Mouse (Mus musculus) small intestine, adult 2 months (tissue): ENCODE data around the gene Fxyd1.

ENCODE experiments used
- CTCF ChIP-seq: fragments of 200-500 bp; IDR thresholded peaks from 2 replicates; pipeline ENCODE4 v1.5.1; 2012; ENCODE audit warnings: low read depth, mild to moderate bottlenecking, control low read depth, inconsistent platforms, low read length, moderate library complexity, mixed read lengths; ENCODE audit not compliant: insufficient replicate concordance, insufficient read length; ENCODE audit errors: extremely low read depth
- POLR2A ChIP-seq: fragments of 200-500 bp; IDR thresholded peaks from 2 replicates; pipeline ENCODE4 v1.6.1; 2012; ENCODE audit warnings: low read depth, mild to moderate bottlenecking, control low read depth, inconsistent platforms, low read length, moderate library complexity

- no peak for TF ChIP-seq POLR2A
- TF ChIP-seq CTCF, result peak; percentile 95
These were observed 2.1 kb upstream of the Fxyd1 start, which contains the start of gene Lgi4 for GRCm38 (mm10) chr7:31059108-31059507.
